Mouse (Mus musculus) limb, embryonic 14.5 days (tissue): Measurements from ENCODE around the gene Pabpn1l. TPM values are rescaled to one million over a fixed set of nuclear protein-coding genes. Genes with fewer than 3 reads are reported as not detected.

Experiments
- ATAC-seq: fragments of 200-750 bp; cut with Nextera tagmentation; 2 replicates; pipeline ENCODE4 v1.8.0; 2017; ENCODE audit warnings: low read depth, moderate number of reproducible peaks, moderate TSS enrichment; ENCODE audit not compliant: low FRiP score
- DNase-seq: peaks from one replicate; pipeline ENCODE4 v3.0.0-alpha.2; 2015; ENCODE audit warnings: low spot score
- H3K27ac ChIP-seq: fragments of 300-500 bp; sonication (generic); replicated peaks from 2 replicates; pipeline ENCODE4 v1.5.1; 2014; ENCODE audit warnings: low read depth, mild to moderate bottlenecking, low read length, moderate library complexity, mixed read lengths
- H3K27me3 ChIP-seq: fragments of 300-500 bp; sonication (generic); 2 replicates; pipeline ENCODE4 v1.6.1; 2014; ENCODE audit warnings: low read length, mixed read lengths; ENCODE audit not compliant: control insufficient read depth, insufficient read depth
- H3K36me3 ChIP-seq: fragments of 300-500 bp; sonication (generic); 2 replicates; pipeline ENCODE4 v1.6.1; 2014; ENCODE audit warnings: mild to moderate bottlenecking, low read length, moderate library complexity, mixed read lengths; ENCODE audit not compliant: control insufficient read depth, insufficient read depth
- H3K4me1 ChIP-seq: fragments of 300-500 bp; sonication (generic); 2 replicates; pipeline ENCODE4 v1.6.1; 2014; ENCODE audit warnings: antibody characterized with exemption, low read length, mixed read lengths; ENCODE audit not compliant: control insufficient read depth, insufficient read depth
- H3K4me2 ChIP-seq: fragments of 300-500 bp; sonication (generic); replicated peaks from 2 replicates; pipeline ENCODE4 v1.6.1; 2014; ENCODE audit warnings: low read depth, mild to moderate bottlenecking, low read length, moderate library complexity; ENCODE audit not compliant: severe bottlenecking
- H3K4me3 ChIP-seq: fragments of 300-500 bp; sonication (generic); replicated peaks from 2 replicates; pipeline ENCODE4 v1.5.1; 2014; ENCODE audit warnings: low read length
- H3K9ac ChIP-seq: fragments of 300-500 bp; sonication (generic); 2 replicates; pipeline ENCODE4 v1.6.1; 2014; ENCODE audit warnings: mild to moderate bottlenecking, low read depth, low read length, moderate library complexity; ENCODE audit not compliant: severe bottlenecking
- H3K9me3 ChIP-seq: fragments of 300-500 bp; sonication (generic); 2 replicates; pipeline ENCODE4 v1.6.1; 2016; ENCODE audit warnings: low read length; ENCODE audit not compliant: control insufficient read depth
- POLR2A ChIP-seq: fragments of 200-500 bp; IDR thresholded peaks from 2 replicates; pipeline ENCODE4 v1.8.0; 2012; ENCODE audit warnings: inconsistent platforms, mild to moderate bottlenecking, moderate library complexity, borderline replicate concordance; ENCODE audit not compliant: insufficient read depth, insufficient read length; ENCODE audit errors: extremely low read depth
- WGBS: fragments of 180-500 bp; shearing (Covaris S2); extraction: QIAGEN DNeasy Blood & Tissue Kit; methylation state at CpG from one replicate; pipeline ENCODE4 v1.1.7; 2014; 5-methylcytosine and 5-hydroxymethylcytosine counted together
- polyA plus RNA-seq, 2 experiments: library from polyadenylated mRNA; depleted of rRNA in 1 of 2; stranded (reverse) in 1 of 2; unstranded in 1 of 2; fragments of >200 nt; fragmentation: Nextera tagmentation in 1 of 2; extraction: Ambion mirVana in 1 of 2; gene quantifications; 2 replicates each; pipeline versions ENCODE4 v1.2.1 to v1.2.3; 2012 to 2014

Pabpn1l gene
- polyA plus RNA-seq, 2 experiments: 0.05 TPM; not detected in 1

DNA sequence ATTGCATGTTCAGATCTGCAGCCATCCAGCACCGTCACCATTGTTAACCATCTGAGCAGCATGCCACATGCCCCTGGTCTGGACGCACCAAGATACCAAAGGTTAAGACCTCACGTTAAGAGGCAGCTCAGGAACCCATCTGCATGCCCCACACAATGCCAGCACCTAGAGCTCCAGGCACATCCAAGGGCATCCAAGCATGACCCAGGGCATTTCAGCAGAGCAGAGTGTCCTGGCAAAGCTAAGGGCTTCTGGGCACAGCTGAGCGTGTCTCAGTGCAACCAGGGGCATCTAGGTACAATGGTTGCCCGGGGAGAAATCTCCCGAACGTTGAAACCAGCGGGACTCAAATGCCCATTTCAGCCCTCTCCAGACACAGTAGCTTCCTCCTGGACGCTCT is 21.9 kb downstream of the Pabpn1l start:
- H3K4me1 ChIP-seq: no peaks in the 10 kb centered on the region
- 87% methylated on average over 9 of the region's 9 CpGs for WGBS
- no peak overlapping the region for H3K4me3 ChIP-seq
- no peaks in the 10 kb centered on the region for H3K9me3 ChIP-seq
- H3K27me3 ChIP-seq: no peaks in the 10 kb centered on the region
- DNase-seq (no peak), ATAC-seq (no peak)
- H3K27ac ChIP-seq: no peak overlapping the region
- no peak for TF ChIP-seq POLR2A
- no peak overlapping the region for H3K4me2 ChIP-seq
- no peak overlapping the region for H3K9ac ChIP-seq
- no peaks in the 10 kb centered on the region; the same call in 1 of the 2 replicates for H3K36me3 ChIP-seq

DNA sequence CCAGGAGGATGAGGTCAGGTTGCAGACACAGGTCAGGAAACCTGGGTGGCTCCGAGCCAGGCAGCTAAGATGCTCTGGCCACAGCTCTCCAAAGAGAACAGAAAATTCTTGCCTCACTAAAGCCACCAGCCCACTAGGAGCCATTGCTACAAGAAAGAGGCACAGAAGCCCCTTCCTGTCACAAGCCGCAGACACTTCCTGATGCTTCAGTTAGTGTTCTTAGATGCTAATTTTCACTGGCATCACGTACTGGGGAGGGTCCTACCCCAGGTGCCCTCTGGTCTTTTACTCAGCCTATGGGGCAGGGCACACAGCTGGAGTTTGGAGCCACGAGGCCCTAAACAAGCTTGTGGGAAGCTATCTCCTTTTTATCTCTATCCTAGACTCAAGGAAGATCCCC is 26.5 kb downstream of the Pabpn1l start:
- no peak for ATAC-seq
- no peak overlapping the region for H3K27ac ChIP-seq
- TF ChIP-seq POLR2A: no peak
- peaks cover 4% of the 10 kb centered on the region; the same call in 1 of the 2 replicates for H3K36me3 ChIP-seq
- H3K4me3 ChIP-seq: no peak overlapping the region
- H3K4me2 ChIP-seq: no peak overlapping the region
- 53% methylated on average over 4 of the region's 4 CpGs for WGBS
- no peaks in the 10 kb centered on the region for H3K4me1 ChIP-seq
- H3K9me3 ChIP-seq: no peaks in the 10 kb centered on the region
- no peaks in the 10 kb centered on the region for H3K27me3 ChIP-seq
- no peak overlapping the region for H3K9ac ChIP-seq
- DNase-seq: no peak

DNA sequence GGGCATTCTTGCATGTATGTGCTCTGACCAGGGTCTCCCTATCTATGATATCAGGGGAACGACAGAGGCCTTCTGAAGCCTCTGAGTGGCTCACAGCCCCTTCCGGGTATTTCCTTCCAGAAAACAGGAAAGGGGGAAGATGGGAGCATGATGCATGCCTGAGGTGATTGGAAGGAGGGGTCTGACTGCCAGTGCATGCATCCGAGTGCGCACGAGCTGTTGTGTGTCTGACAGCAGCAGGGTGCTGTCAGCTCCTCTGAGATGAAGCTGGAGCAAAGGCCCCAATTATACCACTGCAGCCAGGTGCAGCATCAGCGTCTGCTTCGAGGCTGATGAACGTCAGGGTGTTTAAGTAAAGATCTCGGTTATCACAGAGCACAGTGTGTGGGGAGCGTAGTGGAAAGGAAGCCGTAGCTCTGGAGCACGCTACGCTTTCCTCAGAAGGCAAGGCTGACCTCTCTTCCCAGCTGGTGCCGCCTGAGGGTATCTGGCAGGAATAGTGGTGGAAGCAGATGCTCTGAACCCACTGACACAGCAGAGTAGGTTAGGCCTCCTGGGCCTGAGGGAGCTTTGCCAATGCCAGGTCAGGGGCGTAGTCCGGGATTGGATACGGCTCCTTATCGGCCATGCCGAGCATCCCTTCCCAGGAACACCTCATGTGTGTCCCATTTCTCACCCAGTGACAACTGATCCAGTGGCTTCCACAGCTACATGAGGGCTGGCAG is 28.6 kb downstream of the Pabpn1l start:
- H3K36me3 ChIP-seq: peaks cover 4% of the 10 kb centered on the region; the same call in 1 of the 2 replicates
- 74% methylated on average over 19 of the region's 19 CpGs for WGBS
- DNase-seq (no peak), ATAC-seq (no peak)
- H3K4me2 ChIP-seq: no peak overlapping the region
- H3K9ac ChIP-seq: peak overlapping the region; percentile 16; the same call in 1 of the 2 replicates
- no peak overlapping the region for H3K4me3 ChIP-seq
- no peaks in the 10 kb centered on the region for H3K4me1 ChIP-seq
- H3K27me3 ChIP-seq: no peaks in the 10 kb centered on the region
- H3K9me3 ChIP-seq: no peaks in the 10 kb centered on the region
- H3K27ac ChIP-seq: no peak overlapping the region
- TF ChIP-seq POLR2A: no peak

DNA sequence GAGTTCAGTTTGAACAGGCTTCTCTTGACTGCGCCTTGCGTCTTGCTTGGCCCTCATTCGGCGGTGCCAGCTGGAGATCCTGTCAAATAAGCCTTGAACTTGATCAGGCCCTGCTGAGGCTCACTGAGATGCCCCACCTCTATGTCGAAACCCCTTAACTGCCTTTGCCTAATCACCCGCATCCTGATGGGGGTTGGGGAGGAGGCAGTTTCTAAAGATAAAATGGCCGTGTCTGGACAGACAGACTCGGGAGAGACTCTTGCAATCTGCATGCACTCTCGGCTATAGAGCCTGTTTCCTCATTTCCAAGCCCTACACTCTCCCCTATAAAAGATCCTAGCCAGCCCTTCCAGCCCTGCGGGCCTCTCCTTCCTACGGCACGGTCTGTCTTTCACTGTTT is 29.3 kb downstream of the Pabpn1l start:
- H3K36me3 ChIP-seq: peaks cover 4% of the 10 kb centered on the region; the same call in 1 of the 2 replicates
- DNase-seq: no peak
- H3K4me2 ChIP-seq: no peak overlapping the region
- WGBS: 50% methylated on average over 12 of the region's 12 CpGs
- no peaks in the 10 kb centered on the region for H3K9me3 ChIP-seq
- no peaks in the 10 kb centered on the region for H3K4me1 ChIP-seq
- no peak overlapping the region for H3K4me3 ChIP-seq
- H3K27ac ChIP-seq: no peak overlapping the region
- ATAC-seq: no peak
- H3K9ac ChIP-seq: peak overlapping the region; percentile 16; the same call in 1 of the 2 replicates
- TF ChIP-seq POLR2A: no peak
- no peaks in the 10 kb centered on the region for H3K27me3 ChIP-seq

DNA sequence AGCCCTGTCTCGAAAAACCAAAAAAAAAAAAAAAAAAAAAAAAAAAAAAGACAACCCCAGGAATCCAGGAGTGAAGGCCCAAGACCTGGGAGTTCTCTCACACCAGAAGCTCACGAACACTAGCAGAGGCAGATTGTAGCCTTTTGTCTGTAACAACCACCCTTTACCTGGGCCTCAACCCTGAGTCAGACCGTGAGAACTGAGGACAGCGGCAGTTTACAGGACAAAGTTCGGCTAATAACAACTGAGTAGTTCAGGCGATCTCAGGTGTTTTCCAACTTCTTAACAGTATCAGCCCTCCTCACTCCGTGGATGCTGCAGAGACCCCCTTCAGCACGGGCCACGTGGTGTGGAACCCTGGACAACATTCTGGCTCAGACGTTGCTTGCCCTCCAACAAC is 35.8 kb downstream of the Pabpn1l start:
- ATAC-seq: no peak
- TF ChIP-seq POLR2A: no peak
- WGBS: 69% methylated on average over 10 of the region's 10 CpGs

More for the DNA sequence above, 35.8 kb downstream of the Pabpn1l start:
- H3K4me1 ChIP-seq: peaks cover 2% of the 10 kb centered on the region; the same call in 1 of the 2 replicates
- H3K9me3 ChIP-seq: no peaks in the 10 kb centered on the region
- H3K36me3 ChIP-seq: no peaks in the 10 kb centered on the region
- H3K27me3 ChIP-seq: no peaks in the 10 kb centered on the region
- H3K9ac ChIP-seq: no peak overlapping the region
- no peak overlapping the region for H3K4me3 ChIP-seq
- no peak overlapping the region for H3K4me2 ChIP-seq
- no peak for DNase-seq
- H3K27ac ChIP-seq: no peak overlapping the region
